Mouse (Mus musculus) megakaryocyte, embryonic 14.5 days (primary cell): ENCODE results near the gene Tas1r1.

Experiments used
- FLI1 ChIP-seq: IDR thresholded peaks from 2 replicates; pipeline ENCODE4 v1.6.1; 2012; ENCODE audit warnings: low read length, inconsistent platforms, mixed read lengths
- GATA1 ChIP-seq: IDR thresholded peaks from 3 replicates; pipeline ENCODE4 v1.6.1; 2012; ENCODE audit warnings: mixed read lengths, low read length, inconsistent platforms, borderline replicate concordance

GRCm38 (mm10) chr4:152078105-152078530 lies 39.8 kb upstream of the Tas1r1 start:
- TF ChIP-seq FLI1 (no peak), GATA1 (no peak)
